Mouse (Mus musculus): ENCODE data around the gene Gpr179.
"Not testable (repeated sequence)": the region's sequence is repeated elsewhere in the genome, so short reads cannot be mapped to it uniquely, and the experiment has no call there.

The Gpr179 gene

GRCm38 (mm10) chr11:97315504-97316503 is 36.1 kb downstream of the Gpr179 start, which contains the start of gene Mrpl45:
Mrpl45 (plus strand) TSS chr11:97315716.
- DNase-seq = peak; percentile 98 to 99

- peak in 1 of 2 experiments; percentile 8 for DNase-seq
Measured at GRCm38 (mm10) chr11:97314751-97315503, 37.0 kb downstream of the Gpr179 start.

- DNase-seq = peak; percentile 53 to 57
Measured at GRCm38 (mm10) chr11:97314110-97314509, 37.8 kb downstream of the Gpr179 start.

GRCm38 (mm10) chr11:97312871-97313270 is 39.0 kb downstream of the Gpr179 start:
- DNase-seq = not testable (repeated sequence)

- no peak for DNase-seq
Measured at GRCm38 (mm10) chr11:97310895-97311631, 40.8 kb downstream of the Gpr179 start.

GRCm38 (mm10) chr11:97309911-97310571 is 41.8 kb downstream of the Gpr179 start:
- peak; percentile 64 to 66 for DNase-seq

- peak; percentile 32 to 38 for DNase-seq
Measured at GRCm38 (mm10) chr11:97309451-97309836, 42.4 kb downstream of the Gpr179 start.

GRCm38 (mm10) chr11:97308806-97309450 is 42.9 kb downstream of the Gpr179 start:
- no peak for DNase-seq

- no peak for DNase-seq
Measured at GRCm38 (mm10) chr11:97307294-97308069, 44.4 kb downstream of the Gpr179 start.

GRCm38 (mm10) chr11:97304631-97305030 is 47.2 kb downstream of the Gpr179 start:
- DNase-seq = no peak

- DNase-seq = no peak
Measured at GRCm38 (mm10) chr11:97302231-97302781, 49.6 kb downstream of the Gpr179 start.

- no peak for DNase-seq
Measured at GRCm38 (mm10) chr11:97301406-97301805, 50.5 kb downstream of the Gpr179 start.

- no peak for DNase-seq
Measured at GRCm38 (mm10) chr11:97299939-97300338, 51.9 kb downstream of the Gpr179 start.

GRCm38 (mm10) chr11:97296542-97296941 is 55.3 kb downstream of the Gpr179 start:
- DNase-seq = no peak

GRCm38 (mm10) chr11:97292731-97293130 is 59.1 kb downstream of the Gpr179 start:
- DNase-seq = no peak

- DNase-seq = no peak
Measured at GRCm38 (mm10) chr11:97289276-97290230, 62.3 kb downstream of the Gpr179 start.

- no peak for DNase-seq
Measured at GRCm38 (mm10) chr11:97287643-97288042, 64.2 kb downstream of the Gpr179 start.

- no peak for DNase-seq
Measured at GRCm38 (mm10) chr11:97286973-97287372, 64.9 kb downstream of the Gpr179 start.

Data from B cell, adult 2 months (primary cell).